Mouse (Mus musculus) megakaryocyte, embryonic 14.5 days (primary cell): Measurements from ENCODE around the gene Hlf.

ENCODE experiments used
- FLI1 ChIP-seq: IDR thresholded peaks from 2 replicates; pipeline ENCODE4 v1.6.1; 2012; ENCODE audit warnings: low read length, inconsistent platforms, mixed read lengths
- GATA1 ChIP-seq: IDR thresholded peaks from 3 replicates; pipeline ENCODE4 v1.6.1; 2012; ENCODE audit warnings: mixed read lengths, low read length, inconsistent platforms, borderline replicate concordance

DNA sequence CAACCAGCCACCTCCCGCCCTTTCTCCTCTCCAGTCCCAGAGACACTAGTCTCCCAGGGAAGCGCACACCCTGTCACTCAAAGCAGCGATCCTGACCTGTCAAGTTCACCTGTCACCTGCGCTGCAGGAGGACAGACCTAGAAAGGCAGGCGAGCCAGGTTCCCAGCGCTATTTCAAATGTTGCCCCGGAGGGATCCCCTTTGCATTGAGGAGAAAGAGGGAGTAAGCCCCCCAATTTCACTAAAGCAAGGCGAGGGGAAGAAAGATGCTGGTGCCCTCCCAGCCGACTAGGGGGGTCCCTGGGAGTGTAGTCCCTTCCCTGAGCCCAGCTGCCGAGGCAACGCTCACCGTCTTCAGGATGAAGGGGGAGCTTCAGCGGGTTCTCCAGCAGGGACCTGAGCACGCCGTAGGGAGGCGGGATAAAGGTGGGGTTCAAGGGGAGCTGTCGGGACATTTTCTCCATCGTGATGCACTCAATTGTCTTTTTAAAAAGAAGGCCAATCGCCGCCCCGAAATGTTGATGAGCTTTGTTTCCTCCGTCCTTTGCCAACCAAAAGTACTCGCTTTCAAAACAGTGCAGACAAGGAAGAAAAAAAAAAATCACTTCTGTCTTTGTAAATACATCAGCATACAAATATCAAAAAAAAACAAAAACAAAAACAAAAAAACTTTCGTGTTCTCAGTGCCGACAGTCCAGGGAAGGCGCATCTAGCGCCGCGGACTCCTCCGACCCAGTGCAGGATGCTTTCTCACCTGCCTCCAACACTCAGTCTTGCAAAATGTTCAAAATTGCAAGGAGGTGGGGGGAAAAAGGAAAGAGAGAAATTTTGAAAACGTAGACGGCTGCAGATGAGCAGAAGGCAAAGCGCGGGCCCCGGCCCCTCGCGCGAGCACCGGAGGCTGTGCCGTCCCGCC is 536 bp downstream of the Hlf start:
- TF ChIP-seq FLI1 (no peak), GATA1 (no peak)
